Mouse (Mus musculus) brown adipose tissue, adult 24 weeks (tissue): Measurements from ENCODE around the gene Pspn. TPM values are rescaled to one million over a fixed set of nuclear protein-coding genes. Genes with fewer than 3 reads are reported as not detected.

Experiments used
- H3K27ac ChIP-seq: fragments of 200-500 bp; replicated peaks from 2 replicates; pipeline ENCODE4 v1.5.1; 2012; ENCODE audit warnings: low read depth, mild to moderate bottlenecking, low read length
- H3K4me1 ChIP-seq: fragments of 200-500 bp; 2 replicates; pipeline ENCODE4 v1.6.1; 2012; ENCODE audit warnings: low read length, mixed read lengths; ENCODE audit not compliant: control insufficient read depth, insufficient read depth, insufficient read length
- H3K4me3 ChIP-seq: fragments of 200-500 bp; 2 replicates; pipeline ENCODE4 v1.5.1; 2012; ENCODE audit warnings: low read depth, mild to moderate bottlenecking, low read length, moderate library complexity; ENCODE audit not compliant: insufficient read depth
- polyA plus RNA-seq: library from polyadenylated mRNA; stranded (reverse); fragments of >200 nt; gene quantifications from 2 replicates; pipeline ENCODE4 v1.2.4, GENCODE M21; 2012; ENCODE audit not compliant: missing spikeins, insufficient read depth, insufficient read length

The Pspn gene
- polyA plus RNA-seq, 1 experiment: not detected

- Histone ChIP-seq H3K4me3 (no peak overlapping the region), H3K4me1 (no peaks in the 10 kb centered on the region), H3K27ac (no peak overlapping the region)
Measured at GRCm38 (mm10) chr17:56985656-56986055, 14.2 kb downstream of the Pspn start.

GRCm38 (mm10) chr17:56984886-56985285 is 14.9 kb downstream of the Pspn start:
- Histone ChIP-seq H3K4me1 (no peaks in the 10 kb centered on the region), H3K4me3 (no peak overlapping the region), H3K27ac (no peak overlapping the region)

- H3K4me1 ChIP-seq: no peaks in the 10 kb centered on the region
- H3K27ac ChIP-seq: no peak within 1 kb of the TSS
- H3K4me3 ChIP-seq: no peak within 1 kb of the TSS
Measured at GRCm38 (mm10) chr17:56982013-56982412, 17.8 kb downstream of the Pspn start, which contains the start of gene Acer1. Gene Acer1, minus strand, starts transcription at chr17:56982126.

- Histone ChIP-seq H3K4me1 (no peaks in the 10 kb centered on the region), H3K27ac (no peak overlapping the region), H3K4me3 (no peak overlapping the region)
Measured at GRCm38 (mm10) chr17:56981049-56981448, 18.8 kb downstream of the Pspn start.

GRCm38 (mm10) chr17:56979524-56979923 is 20.3 kb downstream of the Pspn start:
- no peak overlapping the region for H3K27ac ChIP-seq
- no peak overlapping the region for H3K4me3 ChIP-seq
- no peaks in the 10 kb centered on the region for H3K4me1 ChIP-seq

GRCm38 (mm10) chr17:56976531-56977390 is 23.1 kb downstream of the Pspn start:
- H3K4me1 ChIP-seq: no peaks in the 10 kb centered on the region
- no peak overlapping the region for H3K27ac ChIP-seq
- no peak overlapping the region for H3K4me3 ChIP-seq

- Histone ChIP-seq H3K4me3 (no peak overlapping the region), H3K4me1 (no peaks in the 10 kb centered on the region), H3K27ac (no peak overlapping the region)
Measured at GRCm38 (mm10) chr17:56975391-56975790, 24.4 kb downstream of the Pspn start.

GRCm38 (mm10) chr17:56974708-56975240 is 25.0 kb downstream of the Pspn start:
- no peaks in the 10 kb centered on the region for H3K4me1 ChIP-seq
- no peak overlapping the region for H3K27ac ChIP-seq
- no peak overlapping the region for H3K4me3 ChIP-seq

- Histone ChIP-seq H3K4me3 (no peak overlapping the region), H3K27ac (no peak overlapping the region), H3K4me1 (no peaks in the 10 kb centered on the region)
Measured at GRCm38 (mm10) chr17:56973956-56974707, 25.7 kb downstream of the Pspn start.

- H3K4me1 ChIP-seq: no peaks in the 10 kb centered on the region
- H3K27ac ChIP-seq: no peak overlapping the region
- no peak overlapping the region for H3K4me3 ChIP-seq
Measured at GRCm38 (mm10) chr17:56970081-56970480, 29.7 kb downstream of the Pspn start.

- Histone ChIP-seq H3K4me1 (no peaks in the 10 kb centered on the region), H3K4me3 (no peak overlapping the region), H3K27ac (no peak overlapping the region)
Measured at GRCm38 (mm10) chr17:56969321-56969720, 30.5 kb downstream of the Pspn start.

- H3K4me3 ChIP-seq: no peak overlapping the region
- H3K27ac ChIP-seq: no peak overlapping the region
Measured at GRCm38 (mm10) chr17:56963646-56964045, 36.2 kb downstream of the Pspn start.

GRCm38 (mm10) chr17:56962642-56963405 is 37.0 kb downstream of the Pspn start:
- H3K4me3 ChIP-seq: no peak overlapping the region
- no peaks in the 10 kb centered on the region for H3K4me1 ChIP-seq
- H3K27ac ChIP-seq: no peak overlapping the region

More at GRCm38 (mm10) chr17:56963646-56964045, 36.2 kb downstream of the Pspn start:
- H3K4me1 ChIP-seq: no peaks in the 10 kb centered on the region

GRCm38 (mm10) chr17:56961880-56962279 is 37.9 kb downstream of the Pspn start:
- H3K4me3 ChIP-seq: no peak overlapping the region
- no peak overlapping the region for H3K27ac ChIP-seq
- no peaks in the 10 kb centered on the region for H3K4me1 ChIP-seq

- no peak overlapping the region for H3K4me3 ChIP-seq
Measured at GRCm38 (mm10) chr17:56958667-56959066, 41.2 kb downstream of the Pspn start.

More at GRCm38 (mm10) chr17:56958667-56959066, 41.2 kb downstream of the Pspn start:
- H3K4me1 ChIP-seq: no peaks in the 10 kb centered on the region
- H3K27ac ChIP-seq: no peak overlapping the region
